In genomic region chr17:25420998-25421397, GRCm38 (mm10) we compare ENCODE assay signal across 29 mouse cellular contexts. TPM values are rescaled to one million over a fixed set of nuclear protein-coding genes. Genes with fewer than 3 reads are reported as not detected.
DNase-seq lines count a peak whose midpoint lies in the region; ATAC-seq and TF ChIP-seq lines count a peak whose summit lies in the region.
"Had no signal": no experiment of that assay in that cellular context is flagged by ENCODE, and none has a peak within 500 bp of the region (broad histone marks: within the 10 kb centered on the region; RNA-seq: fewer than 3 reads in every experiment).

No protein-coding gene starts in this region.

- H3K27me3 ChIP-seq in midbrain, postnatal 0 days (ENCODE audit: insufficient read depth, low read length): no peaks in the 10 kb centered on the region
- H3K27me3 ChIP-seq in midbrain, embryonic 14.5 days (ENCODE audit: control insufficient read depth, insufficient read depth, low read length): no peaks in the 10 kb centered on the region
- H3K27me3 ChIP-seq: heart, embryonic 12.5 days; hindbrain, embryonic 15.5 days; lung, embryonic 15.5 days had no signal

- peaks cover 19% of the 10 kb centered on the region for H3K4me1 ChIP-seq in midbrain, postnatal 0 days (ENCODE audit: insufficient read depth, low read length)
- peaks cover 35% of the 10 kb centered on the region for H3K4me1 ChIP-seq in midbrain, embryonic 14.5 days (ENCODE audit: control insufficient read depth, insufficient read depth, low read length)
- H3K4me1 ChIP-seq: megakaryocyte, embryonic 14.5 days had no signal

- H3K9me3 ChIP-seq in midbrain, postnatal 0 days (ENCODE audit: low read length): no peaks in the 10 kb centered on the region
- no peaks in the 10 kb centered on the region for H3K9me3 ChIP-seq in midbrain, embryonic 14.5 days (ENCODE audit: control insufficient read depth, low read length)
- H3K9me3 ChIP-seq: heart, embryonic 12.5 days; hindbrain, embryonic 15.5 days; lung, embryonic 15.5 days; megakaryocyte, embryonic 14.5 days had no signal

- no peak overlapping the region for H3K4me3 ChIP-seq in midbrain, postnatal 0 days (ENCODE audit: low read depth, low read length)
- no peak overlapping the region for H3K4me3 ChIP-seq in midbrain, embryonic 14.5 days (replicated peaks; ENCODE audit: low read depth, low read length)
- H3K4me3 ChIP-seq: heart, embryonic 12.5 days; hindbrain, embryonic 15.5 days; left cerebral cortex, adult 2 months; lung, embryonic 15.5 days; megakaryocyte, embryonic 14.5 days had no signal

- 0 out of 2 replicates have a peak, but pooled peaks cover 8% of the 10 kb centered on the region for H3K36me3 ChIP-seq in midbrain, postnatal 0 days (ENCODE audit: insufficient read depth, low read length)
- no peaks in the 10 kb centered on the region for H3K36me3 ChIP-seq in midbrain, embryonic 14.5 days (ENCODE audit: control insufficient read depth, insufficient read depth, low read length)
- H3K36me3 ChIP-seq: hindbrain, embryonic 15.5 days; lung, embryonic 15.5 days had no signal

- DNase-seq in adrenal gland, adult (ENCODE audit: inconsistent age in 2 of 2, low spot score in 1 of 2): peak; percentile 56 to 81
- DNase-seq in adrenal gland, adult 18-20 months (ENCODE audit: low spot score in 2 of 2): no peak
- DNase-seq in layer of hippocampus, adult 11-12 months (ENCODE audit: low spot score): peak; percentile 45
- DNase-seq in layer of hippocampus, postnatal 36 days: no peak
- DNase-seq in midbrain, postnatal 0 days (ENCODE audit: low spot score): no peak
- no peak for DNase-seq in midbrain, embryonic 14.5 days
- DNase-seq in thymus, postnatal 0 days (ENCODE audit: low spot score): no peak
- DNase-seq: adrenal gland, adult 2 months; cerebellum, adult 18-20 months; cerebellum, postnatal 25 days; forebrain, postnatal 0 days; gastrocnemius, postnatal 14 days; heart, adult 11 months; heart, postnatal 10 days; kidney, adult 2 months; left cerebral cortex, postnatal 4 days; lung, postnatal 36 days; right cerebral cortex, postnatal 14 days had no signal

- WGBS in midbrain, postnatal 0 days: 89% methylated on average over 3 of the region's 3 CpGs
- 89% methylated on average over 3 of the region's 3 CpGs for WGBS in midbrain, embryonic 14.5 days

- no peak for TF ChIP-seq CTCF in midbrain, postnatal 0 days (IDR thresholded peaks at IDR 0.05)

- 0 out of 2 replicates have a peak overlapping the region, but pooled peaks have one; percentile 8 for H3K9ac ChIP-seq in midbrain, postnatal 0 days (replicated peaks; ENCODE audit: low read length, poor library complexity, severe bottlenecking)
- no peak overlapping the region for H3K9ac ChIP-seq in midbrain, embryonic 14.5 days (replicated peaks; ENCODE audit: low read length)
- H3K9ac ChIP-seq: forebrain, postnatal 0 days; heart, embryonic 12.5 days; hindbrain, embryonic 15.5 days; liver, embryonic 14.5 days; lung, embryonic 15.5 days had no signal

- no peak overlapping the region for H3K27ac ChIP-seq in midbrain, postnatal 0 days (ENCODE audit: low read depth, low read length)
- no peak overlapping the region for H3K27ac ChIP-seq in midbrain, embryonic 14.5 days (replicated peaks; ENCODE audit: low read depth, low read length)
- H3K27ac ChIP-seq: hindbrain, embryonic 15.5 days; kidney, postnatal 0 days; left cerebral cortex, adult 2 months; liver, embryonic 14.5 days; lung, embryonic 15.5 days had no signal

- no peak overlapping the region for H3K4me2 ChIP-seq in midbrain, postnatal 0 days (ENCODE audit: low read depth, low read length, poor library complexity, severe bottlenecking)
- no peak overlapping the region for H3K4me2 ChIP-seq in midbrain, embryonic 14.5 days (ENCODE audit: low read length)
- H3K4me2 ChIP-seq: heart, embryonic 12.5 days; hindbrain, embryonic 15.5 days; lung, embryonic 15.5 days had no signal

- ATAC-seq in midbrain, postnatal 0 days (ENCODE audit: low FRiP score): no peak
- no peak for ATAC-seq in midbrain, embryonic 14.5 days (ENCODE audit: low FRiP score, low TSS enrichment)
- no peak for ATAC-seq in CD4-positive, CD25-positive, alpha-beta regulatory T cell, adult 4 months

RNA-seq across cellular contexts. Expression of gene Cacna1h, which starts 12.6 kb away (rescaled TPM):
- total RNA-seq in adrenal gland, adult 18-20 months (2021): 10 to 100 TPM; 69.5 to 83.9 TPM
- total RNA-seq in layer of hippocampus, postnatal 36 days (2021): 100 to 1,000 TPM; 107 to 127 TPM
- 117 and 164 TPM in 2 replicates for total RNA-seq in midbrain, postnatal 0 days (2014; rRNA removed)
- 7.6 and 9.5 TPM in 2 replicates for polyA plus RNA-seq in midbrain, postnatal 0 days (2015; fragmentation: Nextera tagmentation; extraction: Ambion mirVana)
- 11.3 and 15.0 TPM in 2 replicates for polyA plus RNA-seq in midbrain, embryonic 14.5 days (2014; fragmentation: Nextera tagmentation; extraction: Ambion mirVana)
- 0.17 and 0.18 TPM in 2 replicates for polyA plus RNA-seq in thymus, postnatal 0 days (2015; fragmentation: Nextera tagmentation; extraction: Ambion mirVana)
- not detected for polyA plus RNA-seq in CD4-positive, CD25-positive, alpha-beta regulatory T cell, adult 4 months (2017; shearing (Covaris generic))

RNA-seq across cellular contexts. Expression of gene Tekt4, which starts 33.4 kb away (rescaled TPM):
- total RNA-seq in adrenal gland, adult 18-20 months (2021): not detected
- total RNA-seq in layer of hippocampus, postnatal 36 days (2021): 1 to 10 TPM; 1.2 to 2.8 TPM
- total RNA-seq in midbrain, postnatal 0 days (2014; rRNA removed): 1.9 and 5.2 TPM in 2 replicates
- 2.1 and 2.3 TPM in 2 replicates for polyA plus RNA-seq in midbrain, postnatal 0 days (2015; fragmentation: Nextera tagmentation; extraction: Ambion mirVana)
- 0.46 and 0.50 TPM in 2 replicates for polyA plus RNA-seq in midbrain, embryonic 14.5 days (2014; fragmentation: Nextera tagmentation; extraction: Ambion mirVana)
- 0.20 and 0.53 TPM in 2 replicates for polyA plus RNA-seq in thymus, postnatal 0 days (2015; fragmentation: Nextera tagmentation; extraction: Ambion mirVana)
- polyA plus RNA-seq in CD4-positive, CD25-positive, alpha-beta regulatory T cell, adult 4 months (2017; shearing (Covaris generic)): not detected
- total RNA-seq: adrenal gland, postnatal 4 days; gastrocnemius, postnatal 14 days; heart, postnatal 10 days had no signal
- polyA plus RNA-seq: kidney, postnatal 0 days; large intestine, adult 2 months had no signal

RNA-seq across cellular contexts. Expression of gene Tpsg1, which starts 51.9 kb away (rescaled TPM):
- total RNA-seq in adrenal gland, adult 18-20 months (2021): under 1 TPM in 1 of 2 experiments, not detected in 1; 0.38 TPM
- not detected for total RNA-seq in layer of hippocampus, postnatal 36 days (2021)
- total RNA-seq in midbrain, postnatal 0 days (2014; rRNA removed): not detected in 2 replicates
- polyA plus RNA-seq in midbrain, postnatal 0 days (2015; fragmentation: Nextera tagmentation; extraction: Ambion mirVana): 1.0 and 1.2 TPM in 2 replicates
- polyA plus RNA-seq in midbrain, embryonic 14.5 days (2014; fragmentation: Nextera tagmentation; extraction: Ambion mirVana): 0.61 and 1.2 TPM in 2 replicates
- 0.36 and 0.52 TPM in 2 replicates for polyA plus RNA-seq in thymus, postnatal 0 days (2015; fragmentation: Nextera tagmentation; extraction: Ambion mirVana)
- polyA plus RNA-seq in CD4-positive, CD25-positive, alpha-beta regulatory T cell, adult 4 months (2017; shearing (Covaris generic)): not detected
- total RNA-seq: adrenal gland, adult 2 months; forebrain, postnatal 0 days; gastrocnemius, postnatal 14 days; heart, postnatal 10 days; left cerebral cortex, adult 2 months; left cerebral cortex, postnatal 4 days had no signal
- polyA plus RNA-seq: heart, embryonic 12.5 days; kidney, adult 2 months had no signal

RNA-seq across cellular contexts. Expression of gene Tpsb2, which starts 54.9 kb away (rescaled TPM):
- 1 to 10 TPM; 2.9 to 6.7 TPM for total RNA-seq in adrenal gland, adult 18-20 months (2021)
- under 1 TPM in 1 of 2 experiments, not detected in 1; 0.96 TPM for total RNA-seq in layer of hippocampus, postnatal 36 days (2021)
- total RNA-seq in midbrain, postnatal 0 days (2014; rRNA removed): 0.28 and 1.8 TPM in 2 replicates
- polyA plus RNA-seq in midbrain, postnatal 0 days (2015; fragmentation: Nextera tagmentation; extraction: Ambion mirVana): 0.60 and 1.0 TPM in 2 replicates
- polyA plus RNA-seq in midbrain, embryonic 14.5 days (2014; fragmentation: Nextera tagmentation; extraction: Ambion mirVana): 0.20 TPM in 1 of 2 replicates, not detected in the other
- polyA plus RNA-seq in thymus, postnatal 0 days (2015; fragmentation: Nextera tagmentation; extraction: Ambion mirVana): 8.0 and 9.1 TPM in 2 replicates
- not detected for polyA plus RNA-seq in CD4-positive, CD25-positive, alpha-beta regulatory T cell, adult 4 months (2017; shearing (Covaris generic))
- total RNA-seq: left cerebral cortex, adult 2 months had no signal
- polyA plus RNA-seq: heart, embryonic 12.5 days; neural tube, embryonic 11.5 days had no signal

Comparison
In these comparisons a context has a peak if more than half of its experiments do, and no peak if none do; other contexts are left out.
1. DNase-seq: peak in adrenal gland, adult (2 of 2) and layer of hippocampus, adult 11-12 months (single experiment); none in adrenal gland, adult 18-20 months (0 of 2), layer of hippocampus, postnatal 36 days (0 of 2), midbrain, postnatal 0 days (single experiment), midbrain, embryonic 14.5 days (single experiment) and thymus, postnatal 0 days (single experiment).